Mouse (Mus musculus) forelimb bud, embryonic 11.5 days (tissue): ENCODE measurements at regions not wholly inside any gene's neighbourhood (a gene's known extent, or its start where the extent isn't known, plus 50 kb on each side); places are given as distances from the start of the nearest gene placed in this dataset.

Experiments used
- DNase-seq: peaks from one replicate; pipeline ENCODE4 v3.0.0-alpha.2; 2012; ENCODE audit warnings: low read depth, low spot score

DNA sequence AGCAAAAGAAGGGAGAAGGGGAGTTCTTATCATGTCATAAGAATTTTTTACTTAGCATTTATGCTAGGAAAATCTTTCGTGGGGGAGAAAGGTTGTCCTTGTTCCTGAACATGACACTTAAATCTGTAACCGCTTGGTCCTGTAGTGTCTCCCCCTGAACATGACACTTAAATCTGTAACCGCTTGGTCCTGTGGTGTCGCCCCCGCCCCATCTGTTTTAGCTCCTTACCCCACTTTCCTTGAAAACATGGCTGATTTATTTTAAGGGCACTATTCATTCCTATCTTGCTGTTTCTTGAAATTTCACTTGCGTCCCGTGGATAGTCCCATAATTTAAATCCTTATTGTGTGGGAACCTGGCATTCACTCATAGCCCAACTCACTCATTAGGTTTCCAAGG, 82.2 kb downstream of the Rap2a start:
- DNase-seq, result no peak

DNA sequence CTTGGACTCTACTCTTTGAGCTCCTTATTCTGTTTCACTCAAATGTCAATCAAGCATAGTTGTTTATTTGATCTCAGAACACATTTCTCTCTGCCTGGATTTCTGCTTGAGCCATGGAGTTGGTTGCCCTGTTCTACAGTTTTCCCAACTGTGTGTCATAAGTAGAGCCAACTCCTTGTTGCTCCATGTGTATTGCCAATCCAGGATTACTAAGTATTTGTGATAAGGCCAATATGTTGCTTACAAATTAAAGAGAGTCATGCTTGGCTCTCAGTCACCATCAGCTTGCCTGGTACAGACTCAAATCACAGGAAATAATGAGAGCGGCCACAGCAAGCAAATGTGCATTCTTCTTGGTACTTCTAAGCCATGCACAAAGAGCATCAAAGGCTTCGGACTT, 82.7 kb downstream of the Rap2a start:
- DNase-seq, result no peak

DNA sequence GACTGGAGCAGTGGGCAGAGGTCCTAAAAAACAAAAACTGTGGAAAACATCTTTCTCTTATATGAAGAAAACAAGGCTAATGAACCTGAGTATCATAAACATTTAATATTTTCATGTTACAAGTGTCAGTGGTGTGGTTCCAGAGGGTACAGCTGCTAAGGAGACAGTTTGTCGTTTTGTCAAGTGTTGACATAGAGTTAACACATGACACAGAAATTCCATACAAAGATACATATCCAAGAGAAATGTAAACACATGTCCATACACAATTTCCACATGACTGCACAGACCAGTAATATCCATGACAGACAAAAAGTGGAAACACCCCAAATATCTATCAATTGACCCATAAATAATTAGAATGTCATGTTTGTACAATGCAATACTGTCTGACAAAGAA, 88.7 kb downstream of the Rap2a start:
- DNase-seq, result no peak

DNA sequence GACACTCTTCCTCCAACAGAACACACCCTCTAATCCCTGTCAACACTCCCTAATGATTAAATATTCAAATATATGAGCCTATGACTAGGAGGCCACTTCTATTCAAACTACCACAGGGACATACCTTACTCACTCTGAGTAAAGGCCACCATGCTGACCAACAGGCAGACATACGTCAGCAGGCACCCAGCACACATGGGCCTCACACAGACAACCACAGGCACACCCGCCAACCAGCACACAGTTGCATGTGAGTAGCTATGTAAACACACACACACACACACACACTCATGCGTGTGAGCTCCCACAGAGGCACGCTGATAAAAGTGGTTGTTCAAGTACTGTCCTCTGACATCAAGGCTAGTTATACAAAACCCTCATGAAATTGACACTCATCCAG, 89.8 kb downstream of the Rap2a start:
- no peak for DNase-seq

DNA sequence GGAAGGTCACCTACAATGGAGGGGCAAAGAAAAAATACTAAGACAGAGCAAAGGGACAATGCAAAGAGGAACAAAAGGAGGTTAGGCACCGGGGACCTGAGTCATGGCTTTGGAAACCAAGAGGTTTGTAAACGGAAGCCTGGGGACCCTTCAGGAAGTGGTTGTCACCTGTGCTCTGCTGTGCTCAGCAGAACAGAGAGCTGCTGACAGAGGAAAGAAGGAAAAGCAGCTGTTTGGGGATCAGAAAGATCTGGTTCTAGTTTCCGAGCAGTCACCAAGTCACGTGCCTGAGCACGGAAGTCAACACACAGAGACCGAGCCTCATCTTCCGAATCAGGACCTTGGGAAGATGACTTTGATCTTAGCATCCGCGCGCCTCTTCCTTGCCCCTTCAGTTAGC, 94.0 kb downstream of the Rap2a start:
- DNase-seq, result no peak

DNA sequence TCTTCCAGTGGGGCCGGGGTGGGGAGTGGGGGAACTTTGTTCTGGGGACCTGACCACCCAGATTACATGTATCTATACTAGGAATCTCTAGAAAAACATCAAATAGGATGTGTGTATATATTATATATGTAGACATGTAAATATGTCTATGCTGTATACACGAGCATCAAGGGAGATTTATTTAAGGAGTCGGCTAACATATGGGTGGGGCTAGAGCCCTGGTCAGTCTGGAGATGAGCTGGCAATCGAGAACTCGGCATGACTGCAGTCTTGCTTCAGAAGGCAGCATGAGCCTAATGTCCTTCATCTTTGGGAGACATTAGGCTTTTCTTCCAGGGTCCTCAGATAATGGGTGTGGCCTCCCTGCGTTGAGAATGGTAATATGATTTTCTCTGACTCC, 97.0 kb downstream of the Rap2a start:
- DNase-seq, result no peak

DNA sequence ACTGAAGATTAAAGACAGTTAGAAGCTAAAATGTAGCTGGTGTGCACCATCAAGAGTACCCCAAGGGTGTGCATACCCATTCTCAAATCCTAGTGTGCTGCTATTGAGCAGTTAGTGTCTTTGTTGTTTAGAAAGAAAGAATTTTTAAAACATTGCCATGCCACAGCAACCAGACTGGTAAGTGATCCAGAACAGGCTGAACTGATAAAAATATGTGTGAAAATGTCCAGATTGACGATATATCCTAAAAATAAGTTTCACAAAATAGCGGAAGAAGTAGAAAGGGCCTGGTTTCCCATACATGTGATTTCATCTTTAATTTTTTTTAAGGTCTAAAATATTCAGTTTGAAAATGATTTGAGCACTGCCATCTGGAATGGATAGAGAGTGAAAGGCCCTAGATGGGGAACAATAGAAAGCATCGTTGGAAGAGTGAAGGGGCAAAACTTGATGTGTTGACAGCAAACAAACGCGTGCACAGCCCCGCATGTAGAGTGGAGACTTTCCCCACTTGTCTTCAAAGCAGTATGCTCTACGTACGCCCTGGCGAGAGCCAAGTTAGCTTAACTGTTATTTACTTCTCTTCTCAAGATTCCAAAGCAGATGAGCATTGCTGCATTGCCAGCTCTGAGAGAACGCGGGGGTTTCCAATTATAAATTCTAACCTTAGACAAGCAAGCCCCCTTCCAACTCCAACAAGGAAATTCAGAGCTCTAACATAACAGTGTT, 100.3 kb downstream of the Rap2a start:
- DNase-seq, result no peak

DNA sequence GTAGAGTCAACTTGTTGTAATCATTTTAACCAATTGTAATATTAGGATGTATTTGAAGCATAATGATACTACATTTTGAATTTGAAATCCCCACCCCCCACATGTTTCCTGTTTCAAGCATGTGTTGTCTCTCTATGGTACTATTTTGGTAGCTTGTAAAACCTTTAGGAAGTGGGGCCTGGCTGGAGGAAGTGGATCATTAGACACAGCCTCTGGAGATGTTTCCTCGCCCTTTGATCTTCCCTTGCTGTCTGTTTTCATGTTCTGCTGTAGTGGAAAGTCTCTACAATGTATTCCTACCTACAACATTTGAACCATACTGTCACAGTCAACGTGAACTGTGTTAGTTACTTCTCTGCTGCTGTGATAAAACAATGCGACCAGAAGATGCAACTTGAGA, 105.6 kb downstream of the Rap2a start:
- no peak for DNase-seq

DNA sequence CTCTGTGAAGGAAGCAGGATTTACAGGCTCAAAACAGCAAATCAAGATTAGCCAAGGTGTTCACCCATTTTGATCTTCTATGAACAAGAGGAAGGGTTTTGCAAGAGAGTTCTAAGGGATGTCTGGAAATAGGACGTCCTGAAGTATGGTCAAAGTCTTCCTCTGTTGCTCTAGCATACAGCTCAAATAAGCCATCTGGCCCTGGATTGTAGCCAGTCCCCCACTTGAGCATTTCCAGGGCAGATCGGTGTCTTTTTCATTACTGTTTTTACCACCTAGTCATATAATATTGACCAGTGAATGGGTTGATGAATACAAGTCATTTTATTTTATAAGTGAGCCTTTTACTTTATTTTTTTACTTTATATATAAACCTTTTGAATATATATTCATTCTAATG, 113.9 kb downstream of the Rap2a start:
- DNase-seq, result no peak

DNA sequence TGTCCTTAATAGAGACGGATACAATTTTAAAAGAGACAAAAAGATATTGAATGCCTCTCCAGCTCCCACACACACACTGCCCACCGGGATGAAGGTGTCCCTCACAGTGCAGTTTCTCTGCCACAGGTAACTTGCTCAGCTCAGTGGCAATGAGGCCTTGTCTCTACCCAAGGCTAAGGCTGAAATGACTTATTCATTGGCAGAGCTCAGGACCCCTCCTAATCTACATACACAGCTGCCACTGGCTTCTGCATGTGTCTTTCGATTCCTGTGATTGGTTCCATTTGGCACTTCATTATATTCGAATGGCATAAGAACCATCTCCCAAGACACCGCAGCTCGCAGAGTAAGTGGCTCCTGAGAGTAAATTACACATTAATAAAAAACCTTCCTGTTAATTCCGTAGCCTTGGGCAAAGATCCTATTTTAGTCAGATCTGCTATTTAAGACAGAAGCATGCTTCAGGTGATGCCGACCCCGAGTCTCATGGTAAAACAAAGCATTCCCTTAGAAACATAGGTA, 122.2 kb downstream of the Rap2a start:
- DNase-seq, result no peak

DNA sequence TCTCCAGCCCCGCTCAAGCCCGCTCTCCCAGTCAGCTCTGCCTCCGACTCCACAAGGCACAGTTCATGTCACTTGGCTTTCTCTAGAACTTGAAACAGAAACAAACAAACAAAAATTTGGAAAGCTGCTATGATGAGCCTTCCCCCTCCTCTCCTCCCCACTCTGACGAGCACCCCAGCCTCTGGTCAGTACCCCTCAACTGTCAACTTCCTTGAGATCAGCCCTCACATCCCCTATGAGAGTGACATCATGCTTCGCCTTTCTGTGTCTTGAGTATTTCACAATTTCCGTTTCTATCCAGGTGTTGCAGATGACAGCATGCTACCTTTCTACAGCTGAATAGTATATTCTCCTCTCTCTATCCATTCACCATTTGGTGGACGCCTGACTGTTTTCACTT, 123.3 kb downstream of the Rap2a start:
- DNase-seq, result no peak

DNA sequence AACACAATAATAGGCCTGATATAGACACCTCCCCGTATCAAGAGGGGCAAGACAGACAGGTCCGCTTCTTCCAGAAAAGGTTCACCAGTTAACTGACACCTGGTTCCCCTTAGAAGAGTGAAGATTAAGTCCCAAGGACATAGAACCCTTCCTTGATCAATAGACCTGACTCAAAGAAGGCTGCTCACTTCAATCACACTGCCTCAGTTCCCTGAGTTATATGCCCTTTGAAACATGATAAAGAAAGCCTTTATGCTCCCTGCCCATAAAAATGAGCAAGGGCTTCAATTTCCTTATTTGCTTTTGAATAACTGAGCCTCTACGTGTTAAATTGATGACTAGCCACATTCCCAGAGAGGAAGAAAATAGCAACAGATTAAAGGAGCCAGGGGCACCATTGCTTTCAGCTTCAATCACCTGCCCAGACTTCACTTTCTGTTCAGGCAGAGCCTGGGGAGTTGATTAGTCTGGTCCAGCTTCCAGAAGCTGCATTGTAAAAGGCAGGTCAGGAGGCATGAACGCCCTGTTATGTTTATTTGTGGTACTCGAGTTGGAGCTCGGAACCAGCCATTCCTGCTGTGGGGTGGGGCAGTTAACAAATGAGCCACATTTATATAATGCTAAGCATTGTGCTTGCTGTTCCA, 125.7 kb downstream of the Rap2a start:
- no peak for DNase-seq

DNA sequence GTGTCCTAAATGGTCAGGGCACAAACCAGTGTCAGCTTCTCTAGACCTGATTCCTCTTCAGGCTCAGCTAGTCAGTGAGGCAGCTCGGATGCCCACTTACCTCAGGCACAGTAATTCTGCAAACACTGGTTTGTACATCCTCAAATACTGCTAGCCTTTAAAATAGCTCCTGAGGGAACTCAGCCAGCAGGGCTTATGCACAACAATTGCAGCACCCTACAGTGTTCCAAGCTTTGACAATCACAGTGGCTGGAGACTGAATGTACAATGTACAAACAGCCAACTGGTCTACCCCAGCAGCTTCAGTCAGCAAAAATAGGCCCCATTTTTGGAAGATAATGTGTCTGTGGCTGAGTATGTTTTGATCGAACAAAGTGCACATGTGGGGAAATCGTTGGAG, 129.6 kb downstream of the Rap2a start:
- DNase-seq, result no peak

DNA sequence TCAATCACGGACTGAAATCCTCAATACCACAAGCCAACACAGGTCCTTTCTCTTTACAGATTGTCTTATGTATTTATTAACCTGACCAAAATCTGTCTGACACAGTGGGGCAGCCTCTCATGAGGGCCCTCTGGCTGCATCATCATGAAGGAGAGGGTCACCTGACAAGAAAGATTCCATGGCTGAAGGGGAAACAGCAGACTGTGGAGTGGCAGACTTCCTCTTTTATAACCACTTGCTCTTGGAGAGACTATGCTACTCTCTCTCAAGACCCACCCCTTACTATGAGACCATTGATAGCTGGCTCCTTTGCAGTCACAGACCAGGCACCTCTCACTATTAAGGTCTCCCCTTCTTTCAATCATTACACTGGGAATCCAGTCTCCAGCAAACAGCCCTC, 133.1 kb downstream of the Rap2a start:
- no peak for DNase-seq

DNA sequence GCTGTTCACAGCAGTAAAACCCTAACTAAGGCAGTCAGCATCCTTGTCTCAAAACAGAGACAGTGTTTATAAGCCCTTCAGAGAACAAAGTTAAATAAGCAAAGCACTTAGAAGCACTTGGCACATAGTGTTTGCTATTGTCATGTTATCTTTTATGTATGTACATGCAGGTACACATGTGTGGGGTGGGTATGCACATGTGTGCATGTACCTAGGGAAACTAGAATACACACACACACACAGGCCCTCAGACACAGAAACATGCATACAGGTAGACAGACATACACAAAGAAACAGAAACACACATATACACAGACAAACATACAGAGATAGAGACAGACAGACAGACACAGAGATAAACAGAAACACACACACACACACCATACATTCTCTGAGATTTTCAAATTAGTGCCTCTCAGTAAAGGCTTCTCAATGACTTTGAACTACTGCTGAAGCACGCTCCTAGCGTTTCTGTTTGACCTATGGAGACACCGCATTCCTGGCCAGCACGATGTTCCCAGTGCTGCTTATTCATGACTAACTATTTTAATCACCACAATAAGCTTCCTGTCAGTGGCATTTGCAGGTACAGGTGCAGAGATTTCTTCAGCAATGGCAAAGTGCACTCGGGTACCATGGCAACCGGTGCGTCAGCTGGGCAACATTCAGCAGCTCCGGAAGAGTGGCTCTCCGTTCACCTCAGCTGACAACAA, 148.1 kb downstream of the Rap2a start:
- DNase-seq, result no peak

DNA sequence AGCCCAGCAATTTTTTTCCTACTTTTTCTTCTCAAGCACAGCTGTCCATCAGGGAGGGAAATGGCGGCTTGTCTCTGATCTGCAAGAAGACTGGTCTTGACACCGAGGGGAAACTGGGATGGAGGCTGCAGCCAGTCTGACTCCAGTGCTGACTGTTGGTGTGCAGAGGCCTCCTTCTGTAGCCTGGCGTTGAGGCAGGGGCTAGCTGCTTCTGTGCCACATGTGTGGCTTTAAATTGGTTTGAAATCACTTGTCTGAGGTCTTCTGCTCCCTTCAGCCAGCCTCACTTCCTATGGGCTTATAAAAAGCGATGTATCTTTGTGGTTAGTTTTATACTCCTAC, 148.7 kb downstream of the Rap2a start:
- no peak for DNase-seq

DNA sequence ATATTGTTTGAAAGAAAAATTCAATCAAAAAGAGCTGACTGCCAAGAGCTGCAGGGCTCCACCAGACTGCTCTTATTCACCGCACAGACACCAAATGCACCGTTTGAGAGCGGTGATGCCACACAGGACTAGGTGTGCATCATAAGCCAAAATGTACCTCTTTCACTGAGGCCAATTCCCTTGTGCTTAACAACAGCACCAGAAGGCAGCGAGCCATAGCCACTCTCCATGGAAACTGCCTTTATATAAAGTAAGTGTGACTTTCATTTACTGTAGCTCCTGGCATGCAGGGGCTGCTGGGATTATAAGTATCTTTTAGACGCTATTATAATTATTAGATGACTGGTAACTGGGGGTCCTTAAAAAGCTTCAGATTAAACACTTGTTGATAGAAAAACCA, 154.5 kb downstream of the Rap2a start:
- DNase-seq, result no peak

DNA sequence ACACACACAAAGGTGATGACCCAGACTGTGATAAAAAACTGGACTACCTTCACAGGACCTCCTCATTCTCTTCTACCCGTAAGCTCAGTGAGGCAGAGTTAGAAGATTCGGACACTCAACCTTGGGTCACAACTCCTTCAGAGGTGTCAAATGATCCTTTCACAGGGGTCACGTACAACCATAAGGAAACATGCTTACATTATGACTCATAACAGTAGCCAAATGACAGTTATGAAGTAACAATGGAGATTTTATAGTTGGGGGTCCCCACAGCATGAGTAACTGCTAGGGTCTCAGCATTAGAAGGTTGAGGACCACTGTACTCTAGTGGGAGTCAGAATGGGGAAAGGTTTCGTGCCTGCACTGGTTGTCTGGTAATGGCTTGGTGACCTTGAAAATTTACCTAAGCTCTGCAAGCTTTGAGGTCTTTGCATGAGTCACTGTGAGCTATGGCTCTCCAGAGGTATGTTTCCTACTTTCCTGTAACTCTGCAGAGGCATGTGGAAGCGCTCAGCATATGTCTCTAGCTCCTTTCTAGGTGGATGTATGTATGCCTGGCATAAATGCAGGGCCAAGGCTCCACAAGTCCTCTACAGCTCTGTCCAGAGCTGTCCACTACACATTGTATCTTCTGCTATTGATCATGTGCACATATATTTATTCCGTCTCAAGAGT, 158.6 kb downstream of the Rap2a start:
- no peak for DNase-seq

DNA sequence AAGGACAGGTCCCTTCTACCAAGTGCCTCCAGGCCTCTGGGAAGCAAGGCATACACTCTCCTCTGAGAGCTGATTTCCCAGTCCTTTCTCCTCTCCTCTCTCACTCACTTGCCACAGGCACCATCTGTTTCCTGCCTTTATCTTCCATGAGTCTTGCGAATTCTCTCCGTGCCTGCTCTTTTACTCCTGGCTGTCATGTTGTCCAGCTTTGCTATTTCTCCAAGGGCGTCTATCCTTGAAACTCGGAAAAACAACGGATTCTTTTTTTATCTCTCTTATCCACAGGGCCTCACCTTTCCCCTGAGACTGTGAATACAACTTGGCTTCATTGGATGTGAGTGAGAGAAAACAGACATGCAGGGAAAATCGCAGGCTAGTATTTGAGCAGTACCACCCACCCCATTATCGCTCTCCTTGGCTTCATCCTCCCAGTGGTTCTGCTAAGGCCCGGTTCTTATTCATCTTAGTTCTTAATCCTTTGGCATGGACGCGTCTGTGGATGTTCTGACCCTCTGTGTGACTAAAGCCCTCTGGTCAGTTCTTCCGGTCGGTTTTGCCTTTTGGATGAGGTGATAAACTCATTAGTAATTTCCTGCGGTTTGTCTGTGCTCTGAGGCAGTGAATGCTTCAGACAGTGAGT, 159.4 kb downstream of the Rap2a start:
- DNase-seq, result no peak

DNA sequence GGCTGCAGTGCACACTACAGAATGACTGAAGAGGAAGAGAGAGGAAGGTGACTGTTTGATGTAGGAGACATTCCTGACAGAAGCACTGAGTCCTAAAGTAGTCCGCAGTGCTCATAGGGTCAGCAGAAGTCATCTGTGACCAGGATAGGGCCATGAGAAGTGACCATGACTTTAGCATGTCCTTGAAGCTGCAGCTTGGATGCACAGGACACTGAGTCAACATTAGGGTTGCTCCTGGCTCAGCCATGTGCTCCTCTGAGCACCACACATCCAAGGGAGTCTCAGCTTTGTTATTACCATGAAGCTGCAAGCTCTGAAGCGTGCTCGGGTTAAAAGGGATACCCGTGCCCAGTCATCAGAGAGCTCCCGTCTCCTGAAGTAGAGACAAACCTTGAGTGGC, 164.3 kb downstream of the Rap2a start:
- no peak for DNase-seq

DNA sequence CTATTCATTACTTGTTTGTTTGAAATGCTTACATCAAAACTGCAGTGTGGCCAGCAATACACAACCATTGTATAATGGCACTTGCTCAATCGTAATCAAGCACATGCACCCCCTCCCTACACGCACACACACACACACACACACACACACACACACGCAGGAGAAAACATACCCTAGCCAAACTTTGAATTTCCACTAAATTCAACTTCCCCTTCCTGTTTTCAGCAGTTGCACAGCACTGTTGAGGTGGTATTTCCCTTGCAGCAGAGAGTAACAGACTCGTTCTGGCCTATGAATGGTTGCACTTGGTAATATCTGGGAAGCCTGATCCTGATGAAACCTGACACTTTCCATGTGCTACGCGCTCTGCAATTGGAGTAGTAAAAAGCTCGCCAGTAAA, 173.8 kb downstream of the Rap2a start:
- peak; percentile 20 for DNase-seq

DNA sequence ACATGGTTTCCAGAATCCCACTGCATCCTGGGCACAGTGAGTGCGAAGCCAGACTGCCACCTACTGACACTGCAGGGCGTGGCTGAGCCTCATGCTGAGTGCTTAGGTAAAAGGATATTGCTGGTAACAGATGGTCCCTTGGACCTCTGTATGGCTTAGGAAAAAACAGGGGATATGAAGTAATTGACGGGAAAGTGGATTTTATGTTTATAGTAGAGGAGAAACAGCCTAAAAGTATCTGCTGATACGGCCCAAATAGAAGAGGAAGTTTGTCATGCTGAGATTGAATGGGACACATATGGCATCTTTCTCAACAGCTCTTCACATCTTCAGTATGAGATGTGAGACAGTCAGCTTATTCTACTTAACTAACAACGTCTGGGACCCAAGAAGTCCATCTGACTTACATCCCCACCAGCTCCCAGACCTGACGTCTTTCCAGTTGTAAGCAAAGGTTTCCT, 182.1 kb downstream of the Rap2a start:
- DNase-seq, result no peak
